8 mouse cellular contexts compared by ENCODE assay signal in the genomic region with DNA sequence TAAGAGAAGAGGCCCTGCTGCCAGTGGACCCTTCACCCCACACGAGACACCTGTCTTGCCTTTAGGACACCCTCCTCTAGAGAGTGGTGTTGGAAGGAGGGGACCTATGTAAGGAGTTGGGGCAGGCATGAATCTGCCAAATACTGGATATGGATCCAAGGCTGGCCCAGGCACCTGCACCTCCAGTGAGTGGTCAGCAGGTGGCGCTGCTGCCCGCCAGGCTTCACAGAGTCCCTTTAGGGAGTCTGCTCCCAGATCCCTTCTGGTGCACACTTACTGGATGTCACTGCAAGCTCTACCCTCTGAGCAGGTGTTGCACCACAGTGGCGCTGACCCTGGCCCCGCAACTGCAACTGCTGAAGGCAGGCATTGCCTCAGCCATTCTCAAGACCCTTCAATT. TPM values are rescaled to one million over a fixed set of nuclear protein-coding genes. Genes with fewer than 3 reads are reported as not detected.
DNase-seq lines count a peak whose midpoint lies in the region; ATAC-seq and TF ChIP-seq lines count a peak whose summit lies in the region.

No protein-coding gene starts in this region.

- H3K4me2 ChIP-seq in embryonic facial prominence, embryonic 12.5 days (replicated peaks) = no peak overlapping the region
- H3K4me2 ChIP-seq in limb, embryonic 14.5 days (replicated peaks; ENCODE audit: low read depth, low read length, severe bottlenecking) = no peak overlapping the region
- H3K4me2 ChIP-seq in midbrain, postnatal 0 days (ENCODE audit: low read depth, low read length, poor library complexity, severe bottlenecking) = no peak overlapping the region

- H3K9ac ChIP-seq in embryonic facial prominence, embryonic 12.5 days = no peak overlapping the region
- H3K9ac ChIP-seq in heart, adult 2 months (ENCODE audit: low read depth, low read length) = no peak overlapping the region
- H3K9ac ChIP-seq in limb, embryonic 14.5 days (ENCODE audit: low read depth, low read length, severe bottlenecking) = no peak overlapping the region
- H3K9ac ChIP-seq in midbrain, postnatal 0 days (replicated peaks; ENCODE audit: low read length, poor library complexity, severe bottlenecking) = no peak overlapping the region

- H3K79me2 ChIP-seq in heart, adult 2 months (replicated peaks; ENCODE audit: control insufficient read depth, insufficient read depth, low read length) = no peaks in the 10 kb centered on the region

- no peaks in the 10 kb centered on the region for H3K27me3 ChIP-seq in embryonic facial prominence, embryonic 12.5 days
- no peaks in the 10 kb centered on the region for H3K27me3 ChIP-seq in heart, adult 2 months (ENCODE audit: control insufficient read depth, insufficient read depth, low read length)
- H3K27me3 ChIP-seq in kidney, adult 2 months (replicated peaks; ENCODE audit: control insufficient read depth, insufficient read depth, low read length) = no peaks in the 10 kb centered on the region
- H3K27me3 ChIP-seq in limb, embryonic 14.5 days (ENCODE audit: control insufficient read depth, insufficient read depth, low read length) = no peaks in the 10 kb centered on the region
- H3K27me3 ChIP-seq in midbrain, postnatal 0 days (ENCODE audit: insufficient read depth, low read length) = no peaks in the 10 kb centered on the region

- H3K36me3 ChIP-seq in embryonic facial prominence, embryonic 12.5 days = peaks cover 66% of the 10 kb centered on the region
- no peaks in the 10 kb centered on the region for H3K36me3 ChIP-seq in heart, adult 2 months (ENCODE audit: control insufficient read depth, insufficient read depth, low read length)
- no peaks in the 10 kb centered on the region for H3K36me3 ChIP-seq in kidney, adult 2 months (ENCODE audit: control insufficient read depth, insufficient read depth, low read length)
- peaks cover 56% of the 10 kb centered on the region for H3K36me3 ChIP-seq in limb, embryonic 14.5 days (ENCODE audit: control insufficient read depth, insufficient read depth, low read length)
- peaks cover 19% of the 10 kb centered on the region for H3K36me3 ChIP-seq in midbrain, postnatal 0 days (ENCODE audit: insufficient read depth, low read length)

- TF ChIP-seq EP300 in heart, adult 2 months (IDR thresholded peaks at IDR 0.05; ENCODE audit: insufficient read depth, low read depth, low read length) = peak; percentile 89; the same call in 1 of the 2 replicates

- H3K9me3 ChIP-seq in embryonic facial prominence, embryonic 12.5 days = no peaks in the 10 kb centered on the region
- no peaks in the 10 kb centered on the region for H3K9me3 ChIP-seq in limb, embryonic 14.5 days (ENCODE audit: control insufficient read depth, low read length)
- no peaks in the 10 kb centered on the region for H3K9me3 ChIP-seq in midbrain, postnatal 0 days (ENCODE audit: low read length)

- H3K4me3 ChIP-seq in embryonic facial prominence, embryonic 12.5 days = no peak overlapping the region
- H3K4me3 ChIP-seq in heart, adult 2 months = no peak overlapping the region
- no peak overlapping the region for H3K4me3 ChIP-seq in kidney, adult 2 months (ENCODE audit: insufficient read depth, low read depth, low read length)
- no peak overlapping the region for H3K4me3 ChIP-seq in limb, embryonic 14.5 days (replicated peaks; ENCODE audit: low read length)
- H3K4me3 ChIP-seq in midbrain, postnatal 0 days (ENCODE audit: low read depth, low read length) = no peak overlapping the region

- DNase-seq in 3T3-L1 (ENCODE audit: low read depth, low spot score) = peak; percentile 78
- peak; percentile 86 to 87 for DNase-seq in adrenal gland, postnatal 36 days
- DNase-seq in heart, adult 2 months = peak; percentile 79 to 88
- peak; percentile 84 for DNase-seq in kidney, adult 2 months
- peak; percentile 69 for DNase-seq in limb, embryonic 14.5 days (ENCODE audit: low spot score)
- DNase-seq in midbrain, postnatal 0 days (ENCODE audit: low spot score) = peak; percentile 82
- DNase-seq in spleen, postnatal 10 days (ENCODE audit: low spot score in 2 of 2) = peak; percentile 79 to 82

- no peak for TF ChIP-seq CTCF in heart, adult 2 months (IDR thresholded peaks at IDR 0.05)
- peak; percentile 99; the same call in 1 of the 2 replicates for TF ChIP-seq CTCF in kidney, adult 2 months (conservative IDR thresholded peaks at IDR 0.05; ENCODE audit: insufficient read depth, insufficient read length, low read depth, low read length)
- peak; percentile 99 for TF ChIP-seq CTCF in midbrain, postnatal 0 days (IDR thresholded peaks at IDR 0.05)

- intact Hi-C loops in heart, adult 2 months (cut with DNase I) = loop anchor here (2.0 kb wide), 3 partner anchors 45 to 113 kb away; a partner anchor contains a TSS

- TF ChIP-seq POLR2A in heart, adult 2 months (IDR thresholded peaks at IDR 0.05; ENCODE audit: insufficient read depth, low read depth, low read length) = peak; percentile 40; the same call in 1 of the 2 replicates
- no peak for TF ChIP-seq POLR2A in kidney, adult 2 months (IDR thresholded peaks at IDR 0.05; ENCODE audit: low read depth, low read length)
- 0 out of 2 replicates have a peak, but pooled peaks have one; percentile 11 for TF ChIP-seq POLR2A in limb, embryonic 14.5 days (IDR thresholded peaks at IDR 0.05; ENCODE audit: borderline replicate concordance, extremely low read depth, insufficient read depth, insufficient read length)

- peak; percentile 42; the same call in 1 of the 2 replicates for ATAC-seq in embryonic facial prominence, embryonic 12.5 days (ENCODE audit: insufficient number of reproducible peaks, insufficient read depth, low FRiP score, low TSS enrichment)
- peak; percentile 51 for ATAC-seq in limb, embryonic 14.5 days (ENCODE audit: low FRiP score, low read depth)
- peak; percentile 53 for ATAC-seq in midbrain, postnatal 0 days (ENCODE audit: low FRiP score)

- H3K27ac ChIP-seq in embryonic facial prominence, embryonic 12.5 days = no peak overlapping the region
- H3K27ac ChIP-seq in heart, adult 2 months = no peak overlapping the region
- H3K27ac ChIP-seq in kidney, adult 2 months (ENCODE audit: insufficient read depth, low read depth, low read length) = no peak overlapping the region
- H3K27ac ChIP-seq in limb, embryonic 14.5 days (replicated peaks; ENCODE audit: low read depth, low read length) = no peak overlapping the region
- H3K27ac ChIP-seq in midbrain, postnatal 0 days (ENCODE audit: low read depth, low read length) = peak overlapping the region; percentile 32; the same call in 1 of the 2 replicates

- H3K4me1 ChIP-seq in embryonic facial prominence, embryonic 12.5 days = peaks cover 11% of the 10 kb centered on the region; the same call in 1 of the 2 replicates
- no peaks in the 10 kb centered on the region for H3K4me1 ChIP-seq in heart, adult 2 months (ENCODE audit: control insufficient read depth, insufficient read depth, low read length)
- peaks cover 2% of the 10 kb centered on the region; the same call in 1 of the 2 replicates for H3K4me1 ChIP-seq in kidney, adult 2 months (ENCODE audit: control insufficient read depth, insufficient read depth, low read length)
- no peaks in the 10 kb centered on the region for H3K4me1 ChIP-seq in limb, embryonic 14.5 days (ENCODE audit: control insufficient read depth, insufficient read depth, low read length)
- no peaks in the 10 kb centered on the region for H3K4me1 ChIP-seq in midbrain, postnatal 0 days (ENCODE audit: insufficient read depth, low read length)

- WGBS in embryonic facial prominence, embryonic 12.5 days = 17% methylated on average over 5 of the region's 5 CpGs
- WGBS in heart, adult 2 months = 12% methylated on average over 5 of the region's 5 CpGs
- 11% methylated on average over 5 of the region's 5 CpGs for WGBS in kidney, adult 2 months
- WGBS in limb, embryonic 14.5 days = 9% methylated on average over 5 of the region's 5 CpGs
- WGBS in midbrain, postnatal 0 days = 6% methylated on average over 5 of the region's 5 CpGs

RNA-seq across cellular contexts. Expression of a gene that starts 7.4 kb away (rescaled TPM):
- total RNA-seq in adrenal gland, postnatal 36 days (2021) = 10 to 100 TPM; 19.5 to 20.5 TPM
- 45.2 and 45.6 TPM in 2 replicates for polyA plus RNA-seq in embryonic facial prominence, embryonic 12.5 days (2016; fragmentation: Nextera tagmentation; extraction: Ambion mirVana)
- 10 to 100 TPM; 12.0 to 13.5 TPM for total RNA-seq in heart, adult 2 months (2021)
- polyA plus RNA-seq in heart, adult 2 months (2012; rRNA removed) = 20.8 and 27.6 TPM in 2 replicates
- polyA plus RNA-seq in kidney, adult 2 months (2012; rRNA removed) = 30.6 and 33.7 TPM in 2 replicates
- 60.6 and 61.6 TPM in 2 replicates for polyA plus RNA-seq in limb, embryonic 14.5 days (2012; rRNA removed)
- polyA plus RNA-seq in limb, embryonic 14.5 days (2014; fragmentation: Nextera tagmentation; extraction: Ambion mirVana) = 36.1 and 37.5 TPM in 2 replicates
- total RNA-seq in midbrain, postnatal 0 days (2014; rRNA removed) = 13.8 and 21.1 TPM in 2 replicates
- polyA plus RNA-seq in midbrain, postnatal 0 days (2015; fragmentation: Nextera tagmentation; extraction: Ambion mirVana) = 42.7 and 45.7 TPM in 2 replicates

RNA-seq across cellular contexts. Expression of a gene that starts 14.7 kb away (rescaled TPM):
- 10 to 100 TPM; 17.2 to 17.7 TPM for total RNA-seq in adrenal gland, postnatal 36 days (2021)
- 42.2 and 44.3 TPM in 2 replicates for polyA plus RNA-seq in embryonic facial prominence, embryonic 12.5 days (2016; fragmentation: Nextera tagmentation; extraction: Ambion mirVana)
- total RNA-seq in heart, adult 2 months (2021) = 1 to 10 TPM; 4.5 to 4.8 TPM
- 3.0 and 3.7 TPM in 2 replicates for polyA plus RNA-seq in heart, adult 2 months (2012; rRNA removed)
- 4.9 and 5.5 TPM in 2 replicates for polyA plus RNA-seq in kidney, adult 2 months (2012; rRNA removed)
- 35.1 and 40.5 TPM in 2 replicates for polyA plus RNA-seq in limb, embryonic 14.5 days (2012; rRNA removed)
- polyA plus RNA-seq in limb, embryonic 14.5 days (2014; fragmentation: Nextera tagmentation; extraction: Ambion mirVana) = 33.7 and 37.1 TPM in 2 replicates
- total RNA-seq in midbrain, postnatal 0 days (2014; rRNA removed) = 17.2 and 18.3 TPM in 2 replicates
- 16.6 and 17.1 TPM in 2 replicates for polyA plus RNA-seq in midbrain, postnatal 0 days (2015; fragmentation: Nextera tagmentation; extraction: Ambion mirVana)

RNA-seq across cellular contexts. Expression of a gene that starts 27.2 kb away (rescaled TPM):
- 10 to 100 TPM; 21.7 to 29.7 TPM for total RNA-seq in adrenal gland, postnatal 36 days (2021)
- 13.0 and 13.5 TPM in 2 replicates for polyA plus RNA-seq in embryonic facial prominence, embryonic 12.5 days (2016; fragmentation: Nextera tagmentation; extraction: Ambion mirVana)
- 10 to 100 TPM; 69.9 to 93.5 TPM for total RNA-seq in heart, adult 2 months (2021)
- polyA plus RNA-seq in heart, adult 2 months (2012; rRNA removed) = 50.4 and 56.2 TPM in 2 replicates
- 23.0 and 26.7 TPM in 2 replicates for polyA plus RNA-seq in kidney, adult 2 months (2012; rRNA removed)
- 18.8 and 25.7 TPM in 2 replicates for polyA plus RNA-seq in limb, embryonic 14.5 days (2012; rRNA removed)
- 11.0 and 11.1 TPM in 2 replicates for polyA plus RNA-seq in limb, embryonic 14.5 days (2014; fragmentation: Nextera tagmentation; extraction: Ambion mirVana)
- total RNA-seq in midbrain, postnatal 0 days (2014; rRNA removed) = 9.0 and 13.2 TPM in 2 replicates
- 3.5 and 4.1 TPM in 2 replicates for polyA plus RNA-seq in midbrain, postnatal 0 days (2015; fragmentation: Nextera tagmentation; extraction: Ambion mirVana)

RNA-seq across cellular contexts. Expression of a gene that starts 46.1 kb away (rescaled TPM):
- 1 to 10 TPM; 8.6 to 9.7 TPM for total RNA-seq in adrenal gland, postnatal 36 days (2021)
- 25.3 and 30.2 TPM in 2 replicates for polyA plus RNA-seq in embryonic facial prominence, embryonic 12.5 days (2016; fragmentation: Nextera tagmentation; extraction: Ambion mirVana)
- 1 to 10 TPM; 4.3 to 5.6 TPM for total RNA-seq in heart, adult 2 months (2021)
- polyA plus RNA-seq in heart, adult 2 months (2012; rRNA removed) = 5.0 and 8.8 TPM in 2 replicates
- 11.0 and 13.8 TPM in 2 replicates for polyA plus RNA-seq in kidney, adult 2 months (2012; rRNA removed)
- polyA plus RNA-seq in limb, embryonic 14.5 days (2012; rRNA removed) = 31.2 and 41.5 TPM in 2 replicates
- 25.4 and 27.4 TPM in 2 replicates for polyA plus RNA-seq in limb, embryonic 14.5 days (2014; fragmentation: Nextera tagmentation; extraction: Ambion mirVana)
- total RNA-seq in midbrain, postnatal 0 days (2014; rRNA removed) = 7.8 and 8.9 TPM in 2 replicates
- polyA plus RNA-seq in midbrain, postnatal 0 days (2015; fragmentation: Nextera tagmentation; extraction: Ambion mirVana) = 17.0 and 20.6 TPM in 2 replicates

RNA-seq across cellular contexts. Expression of a gene that starts 47.9 kb away (rescaled TPM):
- total RNA-seq in adrenal gland, postnatal 36 days (2021) = 10 to 100 TPM; 93.5 to 95.9 TPM
- 78.2 and 86.6 TPM in 2 replicates for polyA plus RNA-seq in embryonic facial prominence, embryonic 12.5 days (2016; fragmentation: Nextera tagmentation; extraction: Ambion mirVana)
- 10 to 100 TPM; 71.0 to 84.3 TPM for total RNA-seq in heart, adult 2 months (2021)
- polyA plus RNA-seq in heart, adult 2 months (2012; rRNA removed) = 55.9 and 66.9 TPM in 2 replicates
- polyA plus RNA-seq in kidney, adult 2 months (2012; rRNA removed) = 70.0 and 76.1 TPM in 2 replicates
- 56.9 and 73.1 TPM in 2 replicates for polyA plus RNA-seq in limb, embryonic 14.5 days (2012; rRNA removed)
- polyA plus RNA-seq in limb, embryonic 14.5 days (2014; fragmentation: Nextera tagmentation; extraction: Ambion mirVana) = 50.9 and 52.5 TPM in 2 replicates
- 83.2 and 88.5 TPM in 2 replicates for total RNA-seq in midbrain, postnatal 0 days (2014; rRNA removed)
- 73.7 and 75.9 TPM in 2 replicates for polyA plus RNA-seq in midbrain, postnatal 0 days (2015; fragmentation: Nextera tagmentation; extraction: Ambion mirVana)
